Mouse (Mus musculus): Measurements from ENCODE around the gene Arrdc2. TPM values are rescaled to one million over a fixed set of nuclear protein-coding genes. Genes with fewer than 3 reads are reported as not detected.

The Arrdc2 gene
- polyA plus RNA-seq, 1 experiment from 2014 or later, result 8.0 TPM

- Histone ChIP-seq H3K9me3 (no peaks in the 10 kb centered on the region), H3K4me2 (no peak overlapping the region), H3K27ac (replicated peaks) (no peak overlapping the region), H3K36me3 (no peaks in the 10 kb centered on the region), H3K9ac (no peak overlapping the region), H3K27me3 (peaks cover 45% of the 10 kb centered on the region), H3K4me3 (no peak overlapping the region), H3K4me1 (replicated peaks) (peaks cover 42% of the 10 kb centered on the region)
- 46% methylated on average over 10 of the region's 10 CpGs for whole genome bisulfite sequencing
- no peak for ATAC-seq (ENCODE audit: low FRiP score, low read depth)
Measured at GRCm38 (mm10) chr8:70800648-70801047, 38.9 kb downstream of the Arrdc2 start.

GRCm38 (mm10) chr8:70798281-70798680 is 41.2 kb downstream of the Arrdc2 start:
- Histone ChIP-seq H3K27me3 (peaks cover 28% of the 10 kb centered on the region), H3K9me3 (no peaks in the 10 kb centered on the region), H3K4me3 (peak overlapping the region; percentile 67), H3K9ac (no peak overlapping the region), H3K4me1 (replicated peaks) (peaks cover 33% of the 10 kb centered on the region), H3K4me2 (peak overlapping the region; percentile 97), H3K27ac (replicated peaks) (no peak overlapping the region), H3K36me3 (no peaks in the 10 kb centered on the region)
- ATAC-seq (ENCODE audit: low FRiP score, low read depth), result no peak
- WGBS, result 8% methylated on average over 15 of the region's 15 CpGs

DNA sequence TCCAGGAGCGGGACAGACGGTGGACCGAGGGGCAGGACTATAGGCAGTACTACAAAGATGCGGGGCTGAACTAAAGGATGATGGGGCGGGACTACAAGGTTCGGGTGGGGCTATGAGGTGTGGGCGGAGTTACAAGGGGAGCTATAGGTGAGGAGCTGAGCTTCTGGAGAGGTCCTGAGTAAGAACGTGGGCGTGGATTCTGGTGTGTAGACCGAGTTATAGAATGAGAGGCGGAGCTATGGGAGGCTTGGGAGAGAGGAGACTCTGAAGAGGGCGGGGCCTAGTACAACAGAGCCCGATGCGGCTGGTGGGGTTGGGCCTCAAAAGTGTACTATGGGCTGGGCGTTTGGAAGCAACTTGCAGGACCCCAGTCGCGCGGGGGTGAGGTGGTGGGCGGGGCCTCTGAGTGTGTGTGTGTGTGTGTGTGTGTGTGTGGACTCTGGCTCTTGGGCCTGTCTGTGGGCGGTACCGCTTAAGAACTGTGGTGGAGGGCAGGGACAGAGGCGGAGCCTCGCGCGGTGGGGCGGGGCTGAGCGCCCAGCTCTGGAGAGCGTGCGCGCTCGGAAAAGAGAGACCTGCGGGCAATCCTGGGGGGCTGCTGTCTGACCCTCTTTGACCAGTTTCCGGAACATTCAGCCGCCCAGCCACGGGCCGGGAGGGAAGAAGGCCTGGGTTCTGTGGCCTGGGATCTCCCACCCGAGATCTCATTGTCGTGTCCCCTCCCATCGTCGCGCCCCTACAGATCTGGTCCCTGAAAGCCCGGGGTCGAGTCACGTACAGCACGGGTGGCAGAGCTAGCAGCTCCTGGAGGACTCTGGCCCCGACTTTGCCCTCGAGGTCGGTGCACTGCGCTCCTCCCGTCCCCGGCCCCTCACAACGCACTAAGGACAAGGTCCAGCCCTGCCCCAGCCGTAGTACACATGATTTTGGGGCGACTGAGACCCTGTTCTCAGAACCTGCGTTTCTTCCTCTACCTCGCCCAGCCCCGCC is 42.1 kb downstream of the Arrdc2 start:
- Histone ChIP-seq H3K27me3 (peaks cover 19% of the 10 kb centered on the region), H3K27ac (replicated peaks) (0 out of 2 replicates have a peak overlapping the region, but pooled peaks have one; percentile 30), H3K9me3 (no peaks in the 10 kb centered on the region), H3K9ac (peak overlapping the region; percentile 69), H3K36me3 (no peaks in the 10 kb centered on the region), H3K4me2 (peak overlapping the region; percentile 97), H3K4me1 (replicated peaks) (peaks cover 41% of the 10 kb centered on the region), H3K4me3 (peak overlapping the region; percentile 67)
- under 1% methylated on average over 57 of the region's 57 CpGs for WGBS
- ATAC-seq (ENCODE audit: low FRiP score, low read depth), result peak; percentile 87

- Histone ChIP-seq H3K4me1 (replicated peaks) (peaks cover 47% of the 10 kb centered on the region), H3K36me3 (no peaks in the 10 kb centered on the region), H3K4me2 (peak overlapping the region; percentile 97), H3K9me3 (no peaks in the 10 kb centered on the region), H3K4me3 (peak overlapping the region; percentile 67), H3K27ac (replicated peaks) (peak overlapping the region; percentile 50; the same call in 1 of the 2 replicates), H3K9ac (peak overlapping the region; percentile 69), H3K27me3 (peaks cover 12% of the 10 kb centered on the region)
- under 1% methylated on average over 54 of the region's 54 CpGs for whole genome bisulfite sequencing
- ATAC-seq (ENCODE audit: low FRiP score, low read depth), result peak; percentile 0; the same call in 1 of the 2 replicates
Measured at GRCm38 (mm10) chr8:70796403-70797080, 43.0 kb downstream of the Arrdc2 start.

- Histone ChIP-seq H3K9me3 (no peaks in the 10 kb centered on the region), H3K9ac (no peak overlapping the region), H3K4me2 (0 out of 2 replicates have a peak overlapping the region, but pooled peaks have one; percentile 97), H3K27ac (replicated peaks) (no peak overlapping the region), H3K4me1 (replicated peaks) (peaks cover 56% of the 10 kb centered on the region), H3K4me3 (no peak overlapping the region), H3K36me3 (no peaks in the 10 kb centered on the region), H3K27me3 (peaks cover 12% of the 10 kb centered on the region)
- 86% methylated on average over 2 of the region's 2 CpGs for WGBS
- ATAC-seq (ENCODE audit: low FRiP score, low read depth), result no peak
Measured at GRCm38 (mm10) chr8:70795370-70795769, 44.1 kb downstream of the Arrdc2 start.

DNA sequence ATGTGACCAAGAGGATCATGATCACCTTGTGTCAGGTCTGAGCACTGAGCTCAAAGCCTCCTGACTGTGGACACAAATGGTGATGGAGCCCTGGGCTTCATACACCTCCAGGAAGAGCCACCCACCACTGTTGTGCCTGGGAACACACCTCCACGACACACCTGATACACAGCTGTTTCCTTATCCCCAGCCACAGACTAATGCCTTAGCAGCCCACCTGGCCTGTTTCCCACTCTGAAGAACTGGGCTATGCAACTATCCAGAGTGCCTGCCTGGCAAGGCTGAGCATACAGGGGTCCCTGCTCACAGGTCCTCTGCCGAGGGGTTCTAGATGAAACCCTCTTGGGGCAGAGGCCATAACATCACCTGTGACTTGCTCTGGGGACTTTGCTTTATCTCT is 45.3 kb downstream of the Arrdc2 start:
- Histone ChIP-seq H3K9ac (no peak overlapping the region), H3K27ac (replicated peaks) (no peak overlapping the region), H3K4me2 (no peak overlapping the region), H3K36me3 (no peaks in the 10 kb centered on the region), H3K4me1 (replicated peaks) (peaks cover 58% of the 10 kb centered on the region), H3K4me3 (no peak overlapping the region), H3K27me3 (peaks cover 6% of the 10 kb centered on the region), H3K9me3 (no peaks in the 10 kb centered on the region)
- WGBS, result 96% methylated on average over 2 of the region's 2 CpGs
- no peak for ATAC-seq (ENCODE audit: low FRiP score, low read depth)

DNA sequence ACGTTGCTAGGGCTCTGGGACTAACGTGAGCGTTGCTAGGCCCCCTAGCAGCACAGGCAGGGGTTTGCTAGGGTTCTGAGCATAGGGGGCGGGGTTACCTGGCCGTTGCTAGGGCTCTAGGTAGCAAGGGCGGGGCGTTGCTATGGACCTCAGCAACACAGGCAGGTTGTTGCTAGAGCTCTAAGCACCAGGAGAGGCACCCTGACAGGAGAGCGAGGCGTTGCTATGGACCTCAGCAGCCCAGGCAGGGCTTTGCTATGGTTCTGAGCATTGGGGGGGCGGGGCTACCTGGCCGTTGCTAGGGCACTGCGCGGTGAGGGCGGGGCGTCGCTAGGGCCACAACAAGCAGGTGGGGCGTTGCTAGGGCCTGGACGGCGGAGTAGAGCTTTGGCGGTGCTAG is 46.8 kb downstream of the Arrdc2 start:
- Histone ChIP-seq H3K27me3 (0 out of 2 replicates have a peak, but pooled peaks cover 3% of the 10 kb centered on the region), H3K4me1 (replicated peaks) (peaks cover 60% of the 10 kb centered on the region), H3K4me2 (peak overlapping the region; percentile 86), H3K9ac (peak overlapping the region; percentile 75), H3K4me3 (peak overlapping the region; percentile 60), H3K27ac (replicated peaks) (peak overlapping the region; percentile 89), H3K36me3 (peaks cover 4% of the 10 kb centered on the region; the same call in 1 of the 2 replicates), H3K9me3 (no peaks in the 10 kb centered on the region)
- ATAC-seq (ENCODE audit: low FRiP score, low read depth), result no peak; the same call in 1 of the 2 replicates
- under 1% methylated on average over 20 of the region's 20 CpGs for WGBS

- Histone ChIP-seq H3K4me3 (peak overlapping the region; percentile 60), H3K27ac (replicated peaks) (peak overlapping the region; percentile 89), H3K4me1 (replicated peaks) (peaks cover 57% of the 10 kb centered on the region), H3K9ac (peak overlapping the region; percentile 75), H3K36me3 (peaks cover 5% of the 10 kb centered on the region; the same call in 1 of the 2 replicates), H3K27me3 (0 out of 2 replicates have a peak, but pooled peaks cover 3% of the 10 kb centered on the region), H3K4me2 (peak overlapping the region; percentile 86), H3K9me3 (no peaks in the 10 kb centered on the region)
- ATAC-seq (ENCODE audit: low FRiP score, low read depth), result peak; percentile 84
- 3% methylated on average over 58 of the region's 58 CpGs for WGBS
Measured at GRCm38 (mm10) chr8:70791975-70792691, 47.4 kb downstream of the Arrdc2 start.

- 78% methylated on average over 7 of the region's 7 CpGs for whole genome bisulfite sequencing
- Histone ChIP-seq H3K9ac (0 out of 2 replicates have a peak overlapping the region, but pooled peaks have one; percentile 75), H3K4me3 (peak overlapping the region; percentile 60), H3K4me2 (peak overlapping the region; percentile 86), H3K9me3 (no peaks in the 10 kb centered on the region), H3K36me3 (peaks cover 13% of the 10 kb centered on the region; the same call in 1 of the 2 replicates), H3K27me3 (0 out of 2 replicates have a peak, but pooled peaks cover 3% of the 10 kb centered on the region), H3K27ac (replicated peaks) (no peak overlapping the region), H3K4me1 (replicated peaks) (peaks cover 52% of the 10 kb centered on the region)
- ATAC-seq (ENCODE audit: low FRiP score, low read depth), result no peak
Measured at GRCm38 (mm10) chr8:70791294-70791701, 48.2 kb downstream of the Arrdc2 start.

DNA sequence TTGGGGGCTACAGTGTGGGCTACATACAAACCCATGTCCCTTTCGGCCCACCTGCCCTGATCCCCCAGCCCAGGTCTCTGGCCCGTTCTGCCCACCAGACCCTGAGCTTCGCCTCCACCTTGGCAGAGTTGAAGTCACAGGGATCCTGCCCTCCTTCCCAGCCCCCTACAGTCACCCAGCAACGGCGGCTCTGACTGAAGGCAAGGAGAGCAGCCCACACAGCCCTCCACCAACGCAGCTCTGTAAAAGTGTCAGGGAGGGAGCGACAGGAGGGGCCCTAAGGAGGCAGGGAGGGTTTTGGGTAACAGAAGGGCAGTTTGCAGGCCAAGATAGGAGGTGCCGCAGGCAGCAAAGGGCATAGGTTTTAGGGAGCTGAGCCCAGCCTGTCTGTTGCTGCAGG is 48.7 kb downstream of the Arrdc2 start:
- Histone ChIP-seq H3K9ac (peak overlapping the region; percentile 75; the same call in 1 of the 2 replicates), H3K4me2 (peak overlapping the region; percentile 86), H3K36me3 (peaks cover 17% of the 10 kb centered on the region), H3K4me1 (replicated peaks) (peaks cover 48% of the 10 kb centered on the region), H3K9me3 (no peaks in the 10 kb centered on the region), H3K4me3 (no peak overlapping the region), H3K27ac (replicated peaks) (no peak overlapping the region), H3K27me3 (0 out of 2 replicates have a peak, but pooled peaks cover 3% of the 10 kb centered on the region)
- ATAC-seq (ENCODE audit: low FRiP score, low read depth), result no peak
- WGBS, result 54% methylated on average over 8 of the region's 8 CpGs

- H3K9me3 ChIP-seq, result no peaks in the 10 kb centered on the region
- peaks cover 30% of the 10 kb centered on the region for H3K36me3 ChIP-seq
- peaks cover 46% of the 10 kb centered on the region for H3K4me1 ChIP-seq (replicated peaks)
- no peak overlapping the region for H3K4me3 ChIP-seq
- H3K27ac ChIP-seq (replicated peaks), result no peak overlapping the region
- no peak for ATAC-seq (ENCODE audit: low FRiP score, low read depth)
- H3K4me2 ChIP-seq, result no peak overlapping the region
- H3K27me3 ChIP-seq, result 0 out of 2 replicates have a peak, but pooled peaks cover 3% of the 10 kb centered on the region
- H3K9ac ChIP-seq, result no peak overlapping the region
- 86% methylated on average over 10 of the region's 10 CpGs for WGBS
Measured at GRCm38 (mm10) chr8:70789046-70789445, 50.5 kb downstream of the Arrdc2 start.

Measured in hindbrain, embryonic 15.5 days (tissue).